Mouse (Mus musculus) ovary, adult 18-20 months (tissue): ENCODE data around the gene Trim15.

ENCODE experiments used
- DNase-seq: peaks from one replicate; pipeline ENCODE4 v3.0.0; 2022; ENCODE audit warnings: low spot score, mixed read lengths

Trim15 gene

GRCm38 (mm10) chr17:36869284-36869954 lies 2.4 kb upstream of the Trim15 start, which contains the start of gene Trim10:
TSS of gene Trim10 (plus strand) at chr17:36869574.
- no peak for DNase-seq

GRCm38 (mm10) chr17:36868836-36869235 lies 1.8 kb upstream of the Trim15 start:
- DNase-seq, result no peak

GRCm38 (mm10) chr17:36861680-36862079 lies 5.3 kb downstream of the Trim15 start:
- DNase-seq, result no peak

- DNase-seq, result no peak
Measured at GRCm38 (mm10) chr17:36858181-36858580, 8.8 kb downstream of the Trim15 start.

GRCm38 (mm10) chr17:36856236-36856635 lies 10.8 kb downstream of the Trim15 start:
- no peak for DNase-seq

- DNase-seq, result no peak
Measured at GRCm38 (mm10) chr17:36855484-36855883, 11.5 kb downstream of the Trim15 start.

- DNase-seq, result no peak
Measured at GRCm38 (mm10) chr17:36851627-36852026, 15.4 kb downstream of the Trim15 start.

GRCm38 (mm10) chr17:36851200-36851599 lies 15.8 kb downstream of the Trim15 start:
- no peak for DNase-seq

- DNase-seq, result no peak
Measured at GRCm38 (mm10) chr17:36849992-36850391, 17.0 kb downstream of the Trim15 start.

GRCm38 (mm10) chr17:36848911-36849310 lies 18.1 kb downstream of the Trim15 start:
- no peak for DNase-seq

- peak; percentile 70 for DNase-seq
Measured at GRCm38 (mm10) chr17:36844725-36845124, 22.3 kb downstream of the Trim15 start.

GRCm38 (mm10) chr17:36844286-36844719 lies 22.7 kb downstream of the Trim15 start:
- no peak for DNase-seq

- no peak for DNase-seq
Measured at GRCm38 (mm10) chr17:36843696-36844095, 23.3 kb downstream of the Trim15 start.

GRCm38 (mm10) chr17:36840961-36841445 lies 26.0 kb downstream of the Trim15 start:
- peak; percentile 65 for DNase-seq

- DNase-seq, result no peak
Measured at GRCm38 (mm10) chr17:36839931-36840330, 27.1 kb downstream of the Trim15 start.

GRCm38 (mm10) chr17:36839001-36839400 lies 28.0 kb downstream of the Trim15 start:
- DNase-seq, result no peak

GRCm38 (mm10) chr17:36836874-36837647 lies 29.9 kb downstream of the Trim15 start, which contains the start of gene Trim26:
TSS of gene Trim26 (plus strand) at chr17:36837134.
- DNase-seq, result peak; percentile 96

- no peak for DNase-seq
Measured at GRCm38 (mm10) chr17:36836427-36836812, 30.6 kb downstream of the Trim15 start.

GRCm38 (mm10) chr17:36835591-36836426 lies 31.2 kb downstream of the Trim15 start:
- DNase-seq, result peak; percentile 56

GRCm38 (mm10) chr17:36832694-36833093 lies 34.3 kb downstream of the Trim15 start:
- DNase-seq, result no peak

GRCm38 (mm10) chr17:36830470-36830869 lies 36.5 kb downstream of the Trim15 start:
- no peak for DNase-seq

GRCm38 (mm10) chr17:36828488-36828887 lies 38.5 kb downstream of the Trim15 start:
- no peak for DNase-seq
